Mouse (Mus musculus) embryonic fibroblast, embryonic 13.5 days (primary cell): ENCODE results near the gene Ttbk1.

ENCODE experiments used
- CTCF ChIP-seq: IDR thresholded peaks from 2 replicates; pipeline ENCODE4 v1.5.1; 2011; ENCODE audit warnings: mild to moderate bottlenecking, control low read depth, low read length, moderate library complexity, borderline replicate concordance; ENCODE audit not compliant: insufficient read depth
- POLR2A ChIP-seq: IDR thresholded peaks from 2 replicates; pipeline ENCODE4 v1.6.1; 2011; ENCODE audit warnings: low read depth, mild to moderate bottlenecking, control low read depth, low read length, moderate library complexity

DNA sequence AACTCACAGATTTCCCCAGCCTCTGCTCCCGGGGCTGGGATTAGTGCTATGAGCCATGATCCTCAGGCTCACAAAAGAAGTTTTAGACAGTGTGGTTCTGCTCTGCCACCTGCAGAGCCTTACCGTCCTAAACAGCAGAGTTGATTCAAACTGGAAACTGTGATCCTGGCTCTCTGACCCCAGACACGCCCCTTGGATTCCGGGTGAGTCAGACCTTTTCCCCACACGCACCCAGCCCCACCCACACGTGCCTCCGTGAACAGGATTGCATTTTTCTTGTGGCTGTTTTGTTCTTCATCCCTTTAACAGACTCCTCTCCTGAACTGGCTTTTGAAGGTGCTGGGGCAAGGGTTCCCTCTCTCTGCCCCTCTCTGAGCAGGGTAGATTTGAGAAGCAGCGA lies 10.5 kb upstream of the Ttbk1 start:
- TF ChIP-seq CTCF (no peak), POLR2A (no peak)
